Mouse (Mus musculus) 416B (cell line): ENCODE data around the gene H2-DMa.

Experiments used
- DNase-seq: peaks from one replicate; pipeline ENCODE4 v3.0.0; 2011; ENCODE audit warnings: low read depth

Gene H2-DMa

GRCm38 (mm10) chr17:34164202-34164895, 45.0 kb downstream of the H2-DMa start:
- peak; percentile 72 for DNase-seq

DNA sequence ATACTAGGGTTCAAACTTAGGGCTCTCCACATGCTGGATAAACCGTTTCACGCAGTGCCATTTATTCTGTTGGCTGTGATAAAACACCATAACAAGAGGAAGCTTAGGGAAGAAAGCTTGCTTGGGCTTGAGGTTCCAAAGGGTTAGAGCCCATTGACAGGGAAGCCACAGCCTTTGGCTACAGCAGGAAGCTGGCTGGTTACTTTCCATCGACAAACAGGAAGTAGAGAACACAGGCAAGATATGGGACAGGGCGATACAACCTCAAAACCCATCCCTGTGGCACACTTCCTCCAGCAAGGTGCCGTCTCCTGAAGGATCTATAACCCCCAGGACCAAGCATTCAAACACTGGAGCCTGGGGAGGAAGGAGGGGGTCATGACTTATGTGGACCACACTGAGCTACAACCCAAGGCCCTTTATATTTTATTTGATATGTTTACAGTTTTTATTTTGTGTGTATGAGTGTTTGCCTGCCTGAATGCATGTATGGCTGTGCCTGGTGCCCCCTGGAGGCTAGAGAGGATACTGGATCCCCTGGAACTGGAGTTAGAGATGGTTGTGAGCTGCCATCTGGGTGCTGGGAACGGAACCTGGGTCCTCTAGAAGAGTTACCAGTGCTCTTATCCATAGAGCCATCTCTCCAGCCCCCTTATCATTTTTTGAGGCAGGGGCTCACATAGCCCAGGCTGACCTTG, 45.8 kb downstream of the H2-DMa start:
- peak; percentile 71 for DNase-seq

- DNase-seq, result peak; percentile 82
Observed at GRCm38 (mm10) chr17:34169279-34169678, 49.9 kb downstream of the H2-DMa start.

DNA sequence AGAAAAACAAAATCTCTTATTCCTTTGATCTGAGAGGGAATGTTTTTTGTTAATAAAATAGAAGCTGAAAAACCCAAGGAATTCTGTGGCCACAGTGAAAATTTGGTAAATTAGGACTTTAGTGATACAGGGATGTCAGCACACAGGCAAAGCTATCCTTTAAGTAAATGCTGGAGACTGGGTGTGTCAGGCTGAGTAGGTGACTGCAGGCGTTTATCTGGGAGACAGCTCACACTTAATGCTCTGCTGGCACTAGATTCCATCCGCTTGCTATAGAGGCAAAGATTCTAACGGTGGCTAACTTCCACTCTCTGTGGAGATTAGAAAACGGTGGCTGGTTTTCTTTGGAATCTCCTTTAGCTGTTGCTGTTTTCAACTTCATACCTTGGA, 51.1 kb downstream of the H2-DMa start:
- no peak for DNase-seq

DNA sequence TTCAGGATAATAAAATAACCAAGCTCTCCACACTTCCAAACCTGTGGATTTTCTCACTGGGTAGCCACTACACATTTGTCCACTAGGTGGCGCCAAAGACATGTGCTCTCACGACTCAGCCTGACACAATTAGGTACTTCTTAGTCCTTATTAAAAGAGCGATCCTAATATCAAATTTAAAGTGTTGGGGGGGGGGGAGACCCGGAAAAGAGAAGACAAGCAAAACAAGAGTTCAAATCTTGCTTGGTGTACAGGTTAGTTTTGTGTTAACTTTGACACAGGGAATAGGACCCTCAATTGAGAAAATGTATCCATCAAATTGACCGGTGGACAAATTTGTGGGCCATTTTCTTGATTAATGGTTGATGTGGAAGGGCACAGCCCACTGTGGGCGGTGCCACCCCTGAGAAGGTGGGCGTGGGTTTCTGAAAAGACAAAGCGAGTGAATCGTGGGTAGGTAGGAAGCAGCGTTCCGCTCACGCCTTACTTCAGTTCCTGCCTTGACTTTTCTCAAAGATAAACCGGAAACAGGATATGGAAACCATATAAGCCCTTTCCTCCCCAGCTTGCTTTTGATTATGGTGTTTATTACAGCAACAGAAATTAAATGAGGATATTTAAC, 51.6 kb downstream of the H2-DMa start:
- DNase-seq, result peak; percentile 97

DNA sequence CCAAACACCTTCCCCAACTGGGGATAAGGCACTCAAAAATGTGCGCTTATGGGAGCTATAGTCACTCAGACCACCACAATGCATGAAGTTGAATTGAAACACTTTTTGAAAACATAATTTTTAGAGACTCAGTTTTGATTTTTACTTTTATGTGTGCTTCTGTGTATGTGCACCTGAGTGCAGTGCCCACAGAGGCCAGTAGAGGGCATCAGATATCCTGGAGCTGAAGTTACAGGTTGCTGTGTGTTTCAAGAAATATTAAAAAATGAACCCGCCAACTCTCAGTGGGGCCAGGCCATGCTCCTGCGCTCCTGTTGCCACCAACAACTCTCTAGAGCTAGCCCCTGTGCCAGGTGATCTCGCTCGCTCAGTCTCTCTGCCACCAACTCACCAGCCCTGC, 53.2 kb downstream of the H2-DMa start:
- peak; percentile 32 for DNase-seq

- no peak for DNase-seq
Observed at GRCm38 (mm10) chr17:34174075-34174474, 54.7 kb downstream of the H2-DMa start.

DNA sequence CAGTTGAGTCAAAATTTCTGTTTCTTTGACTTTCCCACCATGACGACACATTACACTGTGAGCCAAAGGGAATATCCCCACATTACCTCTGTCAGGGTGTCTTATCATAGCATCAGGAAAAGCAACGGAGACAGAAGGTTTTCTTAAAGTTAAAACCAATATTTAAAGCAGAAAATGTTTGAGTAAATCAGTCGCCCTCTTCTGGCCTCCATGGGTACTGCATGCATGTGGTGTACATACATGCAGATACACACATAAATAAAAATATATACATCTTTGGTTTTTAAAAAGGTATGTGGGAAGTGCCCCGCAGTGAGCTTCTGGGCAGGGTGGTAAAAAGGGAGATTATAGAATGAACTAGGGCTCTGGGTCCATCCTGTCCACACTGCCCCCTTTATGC, 57.8 kb downstream of the H2-DMa start:
- DNase-seq, result peak; percentile 23

DNA sequence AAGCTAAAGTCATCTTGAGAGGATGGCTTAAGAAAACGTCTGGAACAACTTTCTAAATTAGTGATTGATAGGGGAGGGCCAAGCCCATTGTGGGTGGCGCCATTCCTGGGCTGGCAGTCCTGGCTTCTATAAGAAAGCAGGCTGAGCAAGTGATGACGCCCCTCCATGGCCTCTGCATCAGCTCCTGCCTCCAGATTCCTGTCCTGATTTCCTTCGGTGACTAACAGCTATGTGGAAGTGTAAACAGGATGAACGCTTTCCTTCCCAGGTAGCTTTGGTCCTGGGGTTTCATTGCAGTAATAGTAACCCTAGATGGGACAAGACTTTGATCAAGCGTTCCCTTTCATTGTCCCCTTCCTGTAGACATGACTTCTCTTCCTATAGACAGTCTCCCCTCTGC, 59.7 kb downstream of the H2-DMa start:
- no peak for DNase-seq

DNA sequence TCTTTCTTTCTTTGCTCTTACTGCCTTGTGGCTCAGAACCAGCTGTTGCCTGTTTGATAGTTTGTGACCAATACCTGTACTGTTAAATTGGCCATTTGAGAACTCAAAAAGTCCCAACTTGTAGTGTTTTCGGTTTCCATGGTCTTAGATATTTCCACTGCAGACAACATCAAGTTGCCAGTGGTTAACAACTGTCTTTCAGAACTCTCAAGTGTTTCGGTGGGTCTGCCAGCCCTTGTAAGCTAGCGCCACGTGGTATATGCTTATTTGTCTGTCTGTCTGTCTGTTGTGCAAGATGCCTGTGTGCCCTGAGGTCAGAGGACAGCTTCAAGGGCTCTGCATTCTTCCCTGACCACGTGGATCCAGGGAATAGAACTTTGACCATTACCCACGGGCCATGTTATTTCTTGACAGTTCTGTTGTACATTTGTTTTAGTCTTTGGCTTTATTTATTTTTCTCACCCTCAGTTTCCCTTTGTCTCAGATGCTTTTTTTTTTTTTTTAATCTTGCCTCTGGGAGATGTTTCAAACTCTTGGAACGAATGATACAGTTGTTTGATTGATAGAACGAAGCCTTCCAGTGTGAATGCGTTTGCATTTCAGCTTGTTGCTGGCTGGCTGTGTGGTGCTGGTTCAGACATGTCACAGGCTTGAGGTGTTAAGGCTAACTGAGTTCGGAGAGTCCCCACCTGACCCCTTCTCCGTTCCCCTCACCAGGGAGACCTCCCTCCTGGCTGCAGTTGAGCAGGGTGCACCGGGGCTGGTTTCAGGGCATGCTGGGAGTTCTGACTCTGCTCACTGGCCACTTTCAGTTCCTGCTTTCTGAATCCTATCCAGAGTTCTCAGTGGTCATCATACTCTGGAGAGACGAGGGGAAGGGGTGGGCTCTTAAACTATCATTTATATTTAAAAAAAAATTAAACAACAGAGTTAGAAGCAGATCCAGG, 60.8 kb downstream of the H2-DMa start:
- DNase-seq, result no peak

DNA sequence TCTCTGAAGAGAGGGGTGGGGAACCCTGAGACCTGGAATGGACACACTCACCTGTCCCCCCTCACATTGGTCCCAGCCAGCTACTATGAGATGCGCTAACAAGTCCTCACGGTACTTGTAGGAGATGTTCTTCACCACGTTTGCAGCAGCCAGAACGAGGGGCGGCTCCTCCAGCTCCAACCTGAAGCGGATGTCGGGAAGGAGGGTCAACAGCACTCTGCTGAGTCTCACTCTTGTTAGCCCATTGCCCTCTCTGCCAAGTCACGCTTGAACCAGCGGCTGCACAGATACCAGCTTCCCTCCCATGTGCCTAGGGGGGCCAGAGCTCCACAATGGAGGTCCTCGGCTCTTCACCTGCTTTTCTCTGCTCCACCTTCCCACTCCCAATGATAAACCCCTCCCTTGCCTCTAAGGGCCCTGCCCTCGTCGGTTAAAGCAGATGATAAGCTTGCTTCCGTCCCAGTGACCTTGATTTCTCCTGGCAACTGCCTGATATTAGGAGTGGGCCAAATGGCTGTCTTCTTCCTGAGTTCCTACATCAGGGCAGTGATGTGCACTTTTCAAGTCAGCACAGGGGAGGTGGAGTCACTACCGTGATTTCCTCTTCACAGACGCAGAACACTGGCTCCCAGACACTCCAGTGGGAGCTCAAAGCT, 64.4 kb downstream of the H2-DMa start:
- no peak for DNase-seq

GRCm38 (mm10) chr17:34185526-34185925, 66.2 kb downstream of the H2-DMa start:
- DNase-seq, result no peak

GRCm38 (mm10) chr17:34186885-34187260, 67.5 kb downstream of the H2-DMa start:
- DNase-seq, result peak; percentile 70

DNA sequence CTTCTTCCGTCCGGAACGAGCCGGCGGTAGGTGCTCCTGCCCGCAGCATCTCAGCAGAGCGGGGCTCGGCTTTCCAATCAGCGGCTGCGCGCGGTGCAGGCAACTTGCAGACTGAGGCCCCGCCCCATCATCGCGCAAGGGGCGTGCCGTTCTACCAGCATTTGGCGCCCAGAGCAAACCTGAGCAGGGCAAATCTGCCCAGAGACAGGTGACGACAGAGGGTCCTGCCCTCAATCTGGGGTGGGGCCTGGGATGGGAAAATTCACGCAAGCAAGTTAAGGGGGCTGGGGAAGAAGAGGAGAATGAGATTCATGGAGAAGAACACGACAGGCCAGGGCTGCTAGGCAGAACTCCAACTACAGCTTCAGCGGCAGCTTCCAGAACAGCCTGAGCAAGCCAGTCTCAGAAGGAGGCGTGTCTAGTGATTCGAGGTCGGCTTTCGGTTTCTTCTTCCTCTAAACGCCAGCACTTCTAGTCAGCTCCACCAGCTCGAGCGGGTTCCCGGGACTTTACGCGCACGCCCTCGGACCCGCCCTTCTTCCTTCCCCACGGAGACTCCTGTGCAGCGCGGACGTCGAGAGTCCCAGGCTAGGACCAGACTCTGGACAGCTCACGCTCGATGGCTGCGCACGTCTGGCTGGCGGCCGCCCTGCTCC, 68.0 kb downstream of the H2-DMa start, which contains the start of the genes Tap1 and Psmb9:
TSS of gene Tap1 (plus strand) at position 293 of the 656 bp plus-strand sequence.
TSS of gene Psmb9 (minus strand) at position 504 of the 656 bp plus-strand sequence.
- DNase-seq, result peak; percentile 99

DNA sequence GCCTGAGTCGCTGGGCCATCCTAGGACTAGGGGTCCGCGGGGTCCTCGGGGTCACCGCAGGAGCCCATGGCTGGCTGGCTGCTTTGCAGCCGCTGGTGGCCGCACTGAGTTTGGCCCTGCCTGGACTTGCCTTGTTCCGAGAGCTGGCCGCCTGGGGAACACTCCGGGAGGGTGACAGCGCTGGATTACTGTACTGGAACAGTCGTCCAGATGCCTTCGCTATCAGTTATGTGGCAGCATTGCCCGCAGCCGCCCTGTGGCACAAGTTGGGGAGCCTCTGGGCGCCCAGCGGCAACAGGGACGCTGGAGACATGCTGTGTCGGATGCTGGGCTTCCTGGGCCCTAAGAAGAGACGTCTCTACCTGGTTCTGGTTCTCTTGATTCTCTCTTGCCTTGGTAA, 68.7 kb downstream of the H2-DMa start:
- DNase-seq, result peak; percentile 50
